Mouse (Mus musculus) cerebellum, adult 2 months (tissue): ENCODE results near the gene Spp1. TPM values are rescaled to one million over a fixed set of nuclear protein-coding genes. Genes with fewer than 3 reads are reported as not detected.

Experiments
- DNase-seq, 2 experiments: peaks; one replicate each; pipeline ENCODE4 v3.0.0; 2021
- H3K27ac ChIP-seq: fragments of 200-500 bp; 2 replicates; pipeline ENCODE4 v1.5.1; 2012; ENCODE audit warnings: low read length, control low read depth, inconsistent platforms; ENCODE audit not compliant: insufficient read depth
- H3K27me3 ChIP-seq: fragments of 200-500 bp; 2 replicates; pipeline ENCODE4 v1.6.1; 2012; ENCODE audit warnings: inconsistent platforms, mild to moderate bottlenecking, low read length, moderate library complexity; ENCODE audit not compliant: control insufficient read depth, insufficient read depth
- H3K4me1 ChIP-seq: fragments of 200-500 bp; 2 replicates; pipeline ENCODE4 v1.6.1; 2011; ENCODE audit warnings: low read length; ENCODE audit not compliant: control insufficient read depth, insufficient read depth
- H3K4me3 ChIP-seq: fragments of 200-500 bp; replicated peaks from 2 replicates; pipeline ENCODE3; 2011; ENCODE audit warnings: mild to moderate bottlenecking, low read depth, low read length, control low read depth; ENCODE audit not compliant: insufficient read depth
- CTCF ChIP-seq: fragments of 200-500 bp; IDR thresholded peaks from 2 replicates; pipeline ENCODE4 v1.5.1; 2011; ENCODE audit warnings: low read depth, mild to moderate bottlenecking, control low read depth, low read length, moderate library complexity, borderline replicate concordance; ENCODE audit not compliant: insufficient read depth
- POLR2A ChIP-seq: fragments of 200-500 bp; IDR thresholded peaks from 2 replicates; pipeline ENCODE4 v1.6.1; 2011; ENCODE audit warnings: low read length, control low read depth, borderline replicate concordance; ENCODE audit not compliant: insufficient read depth
- WGBS: fragments of 180-500 bp; shearing (Covaris S2); methylation state at CpG from one replicate; pipeline ENCODE4 v1.1.7; 2018; 5-methylcytosine and 5-hydroxymethylcytosine counted together
- polyA plus RNA-seq: library from polyadenylated mRNA; depleted of rRNA; stranded (reverse); fragments of >200 nt; gene quantifications from 2 replicates; pipeline ENCODE4 v1.2.3, GENCODE M21; 2012

Spp1 gene
- polyA plus RNA-seq, 1 experiment: 154 TPM

DNA sequence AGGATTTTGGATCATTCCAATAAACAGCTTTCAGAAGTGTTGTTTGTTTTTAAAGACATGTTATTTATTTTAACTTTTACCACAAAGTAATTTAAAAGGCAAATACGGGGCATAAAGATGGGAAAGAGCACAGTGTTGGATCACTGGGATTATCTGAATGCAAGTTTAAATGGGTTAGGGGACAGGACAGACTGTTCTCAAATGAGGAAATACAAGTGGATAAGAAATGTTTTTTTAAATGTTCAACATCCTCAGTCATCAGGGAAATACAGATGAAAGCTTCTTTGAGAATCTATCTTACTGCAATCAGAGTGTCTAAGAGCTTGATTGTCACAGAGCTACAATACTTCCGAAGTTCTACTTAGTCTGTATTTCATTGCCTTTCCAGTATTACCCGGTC is 32.3 kb upstream of the Spp1 start:
- Histone ChIP-seq H3K27ac (no peak overlapping the region), H3K4me3 (no peak overlapping the region), H3K27me3 (no peaks in the 10 kb centered on the region), H3K4me1 (no peaks in the 10 kb centered on the region)
- WGBS: 78% methylated on average over 3 of the region's 3 CpGs
- TF ChIP-seq POLR2A (no peak), CTCF (no peak)
- no peak for DNase-seq

DNA sequence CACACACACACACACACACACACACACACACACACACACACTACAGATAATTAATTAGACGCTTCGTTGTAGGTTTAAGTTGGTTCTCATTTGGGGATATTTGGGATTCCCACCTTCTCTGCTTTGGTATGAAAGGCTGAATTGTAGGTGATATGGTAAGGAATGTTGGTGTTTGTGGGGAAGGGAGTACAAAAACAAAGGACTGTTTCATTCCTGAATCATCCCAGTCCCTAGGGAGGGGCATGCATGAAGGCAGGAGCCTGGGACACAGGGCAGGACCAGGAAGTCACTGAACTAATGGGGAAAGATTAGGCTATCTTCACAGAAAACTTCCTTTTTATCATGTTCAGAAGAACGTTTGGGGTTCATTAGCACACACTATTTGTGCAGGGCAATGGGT is 31.6 kb upstream of the Spp1 start:
- no peak for DNase-seq
- TF ChIP-seq POLR2A (no peak), CTCF (no peak)
- H3K27me3 ChIP-seq: no peaks in the 10 kb centered on the region
- 81% methylated on average over 3 of the region's 3 CpGs for WGBS
- no peaks in the 10 kb centered on the region for H3K4me1 ChIP-seq
- H3K27ac ChIP-seq: no peak overlapping the region
- H3K4me3 ChIP-seq: no peak overlapping the region

DNA sequence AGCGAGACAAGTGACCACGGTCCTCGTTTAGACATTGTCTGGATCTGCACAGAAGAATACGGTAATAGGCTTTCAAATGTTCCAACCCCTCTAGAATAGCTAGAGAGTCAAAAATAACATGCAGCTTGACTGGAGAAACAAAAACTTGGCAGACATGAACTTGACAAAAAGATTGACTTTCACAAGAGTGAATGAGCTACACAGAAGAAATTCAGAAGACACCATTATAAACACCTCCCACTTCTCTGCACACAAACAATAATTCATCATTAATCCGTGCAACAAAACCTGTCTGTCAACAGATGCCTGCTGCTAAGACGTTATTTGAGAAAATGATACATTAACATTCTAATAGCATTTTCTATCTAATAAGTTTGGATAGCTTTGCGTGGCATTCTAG is 30.4 kb upstream of the Spp1 start:
- WGBS: 61% methylated on average over 7 of the region's 7 CpGs
- Histone ChIP-seq H3K4me1 (no peaks in the 10 kb centered on the region), H3K27me3 (no peaks in the 10 kb centered on the region), H3K27ac (no peak overlapping the region), H3K4me3 (no peak overlapping the region)
- TF ChIP-seq CTCF (no peak), POLR2A (no peak)
- no peak for DNase-seq

DNA sequence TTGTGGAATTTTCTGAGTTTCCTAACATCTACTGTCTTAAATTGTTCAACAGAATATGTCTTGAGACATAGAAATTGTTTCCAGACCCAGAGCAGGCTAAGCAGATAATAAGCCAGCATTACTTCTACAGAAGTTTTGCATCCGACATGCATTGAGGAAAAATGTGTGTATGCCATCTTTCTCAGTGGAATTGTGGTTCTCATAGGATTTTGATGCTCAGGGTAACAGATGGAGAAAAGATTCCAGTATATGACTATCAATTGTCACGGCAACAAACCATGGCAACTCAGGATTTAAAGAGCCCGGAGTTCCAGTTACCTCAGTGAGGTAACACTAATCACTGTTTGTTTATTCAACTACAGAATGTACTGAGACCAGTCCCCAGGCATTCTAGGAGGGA is 29.9 kb upstream of the Spp1 start:
- DNase-seq: no peak
- no peaks in the 10 kb centered on the region for H3K4me1 ChIP-seq
- TF ChIP-seq POLR2A: no peak
- TF ChIP-seq CTCF: no peak
- no peaks in the 10 kb centered on the region for H3K27me3 ChIP-seq
- WGBS: 54% methylated on average over 3 of the region's 3 CpGs
- no peak overlapping the region for H3K27ac ChIP-seq
- no peak overlapping the region for H3K4me3 ChIP-seq

DNA sequence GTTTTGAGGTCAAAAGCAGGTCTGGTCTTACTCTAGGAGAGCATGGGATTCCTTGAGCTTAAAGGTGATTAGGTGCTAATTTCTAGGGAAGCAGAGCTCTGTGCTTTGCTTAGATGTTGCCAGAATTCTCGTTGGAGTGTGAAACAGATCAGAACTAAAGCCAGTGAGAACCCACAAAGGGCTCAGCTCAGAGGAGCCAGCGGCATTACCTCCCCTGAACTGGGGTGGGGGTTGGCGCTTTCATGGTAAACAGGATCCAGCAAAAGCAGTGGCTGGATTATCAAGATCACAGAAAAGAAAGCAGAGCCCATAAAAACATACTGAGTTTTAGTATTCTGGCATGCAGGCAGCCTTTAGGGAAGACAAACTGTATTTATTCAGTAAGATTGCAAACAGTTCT is 28.2 kb upstream of the Spp1 start:
- WGBS: 36% methylated on average over 3 of the region's 3 CpGs
- TF ChIP-seq CTCF: no peak
- no peak for TF ChIP-seq POLR2A
- no peaks in the 10 kb centered on the region for H3K4me1 ChIP-seq
- H3K4me3 ChIP-seq: no peak overlapping the region
- DNase-seq: no peak
- no peak overlapping the region for H3K27ac ChIP-seq
- no peaks in the 10 kb centered on the region for H3K27me3 ChIP-seq

DNA sequence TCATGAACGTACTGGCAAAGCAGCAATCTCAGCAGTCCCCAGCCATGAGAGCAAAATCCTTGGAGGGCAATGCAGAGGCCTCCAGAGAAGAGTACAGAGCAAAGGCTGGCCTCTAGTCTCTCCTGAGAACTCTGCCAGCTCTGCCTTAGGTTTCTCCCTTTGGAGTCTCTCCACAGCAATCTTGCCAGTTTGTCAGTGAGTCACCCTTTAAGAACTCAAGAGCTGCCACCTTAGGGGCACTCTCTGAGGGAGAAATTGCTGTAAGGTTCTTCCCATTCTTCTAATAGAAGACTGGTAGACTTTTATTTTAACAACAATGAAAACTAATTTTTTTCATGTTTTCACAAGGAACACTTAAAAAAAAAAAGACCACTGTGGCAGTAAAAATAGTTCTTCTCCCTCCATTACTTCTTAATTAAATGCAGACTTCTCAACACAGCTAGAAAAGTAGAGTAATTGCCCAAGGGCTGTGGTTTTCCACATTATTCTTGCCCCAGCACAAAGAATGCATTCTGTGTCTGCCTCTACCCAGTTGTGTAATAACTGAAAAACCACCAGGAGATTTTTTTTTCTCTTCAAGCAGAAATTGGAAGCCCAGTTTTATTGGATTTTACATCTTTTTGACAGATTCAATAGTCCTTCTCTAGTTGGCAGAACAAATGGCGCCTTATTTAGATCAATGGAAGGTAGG is 27.2 kb upstream of the Spp1 start:
- Histone ChIP-seq H3K4me1 (no peaks in the 10 kb centered on the region), H3K4me3 (no peak overlapping the region), H3K27me3 (no peaks in the 10 kb centered on the region), H3K27ac (no peak overlapping the region)
- no peak for DNase-seq
- WGBS: 71% methylated on average over 2 of the region's 2 CpGs
- TF ChIP-seq POLR2A (no peak), CTCF (no peak)

DNA sequence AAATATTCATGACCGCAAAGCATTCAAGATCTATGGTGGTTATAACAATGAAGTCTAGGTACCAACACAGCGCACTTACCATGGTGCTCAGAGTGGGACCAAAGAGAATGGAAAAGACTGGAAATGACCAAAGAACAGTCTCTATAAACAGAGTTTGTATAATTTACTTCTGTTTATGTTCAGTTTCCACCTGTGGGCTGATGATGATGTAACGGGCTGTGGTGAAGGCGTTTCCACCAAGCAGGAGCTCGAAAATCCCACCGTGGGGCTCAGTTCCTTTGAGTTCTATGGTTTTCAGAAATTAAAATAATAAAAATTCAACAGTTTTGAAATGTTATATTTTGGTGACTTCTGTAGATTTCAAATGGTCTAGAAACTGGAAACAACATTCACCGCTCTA is 26.4 kb upstream of the Spp1 start:
- H3K4me1 ChIP-seq: no peaks in the 10 kb centered on the region
- no peak overlapping the region for H3K27ac ChIP-seq
- no peak overlapping the region for H3K4me3 ChIP-seq
- no peak for TF ChIP-seq POLR2A
- no peak for TF ChIP-seq CTCF
- WGBS: 96% methylated on average over 7 of the region's 7 CpGs
- no peak for DNase-seq
- H3K27me3 ChIP-seq: no peaks in the 10 kb centered on the region

DNA sequence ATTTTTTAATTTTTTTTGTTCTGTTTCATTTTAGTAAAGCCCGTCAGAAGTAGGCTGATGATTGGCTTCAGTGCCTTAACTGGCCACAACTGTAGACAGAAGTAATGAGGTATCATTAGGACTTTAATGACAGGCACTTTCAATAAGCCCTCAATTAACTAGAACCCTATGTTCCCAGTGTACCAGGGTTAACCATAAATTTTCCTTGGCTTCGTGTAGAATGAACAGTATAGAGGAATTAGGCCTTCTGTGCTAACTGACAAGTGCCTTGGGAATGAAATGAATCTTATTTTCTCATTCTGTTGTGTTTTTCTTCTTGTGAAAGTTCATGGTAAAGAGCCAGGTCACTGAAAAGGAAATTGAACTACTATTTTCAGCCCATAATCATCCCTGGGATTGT is 18.9 kb upstream of the Spp1 start:
- H3K27me3 ChIP-seq: no peaks in the 10 kb centered on the region
- no peaks in the 10 kb centered on the region for H3K4me1 ChIP-seq
- WGBS: 85% methylated on average over 2 of the region's 2 CpGs
- no peak overlapping the region for H3K27ac ChIP-seq
- TF ChIP-seq POLR2A (no peak), CTCF (no peak)
- no peak for DNase-seq
- no peak overlapping the region for H3K4me3 ChIP-seq
